Mouse (Mus musculus) stomach, postnatal 0 days (tissue): ENCODE measurements around the gene Mttp. TPM values are rescaled to one million over a fixed set of nuclear protein-coding genes. Genes with fewer than 3 reads are reported as not detected.

Source experiments
- ATAC-seq: fragments of 200-750 bp; cut with Nextera tagmentation; 2 replicates; pipeline ENCODE4 v1.8.0; 2017; ENCODE audit not compliant: low FRiP score, low TSS enrichment
- DNase-seq: peaks from one replicate; pipeline ENCODE4 v3.0.0-alpha.2; 2016; ENCODE audit warnings: low spot score
- H3K27ac ChIP-seq: fragments of 300-500 bp; sonication (generic); replicated peaks from 2 replicates; pipeline ENCODE4 v1.5.1; 2014; ENCODE audit warnings: mild to moderate bottlenecking, control low read depth
- H3K27me3 ChIP-seq: fragments of 300-500 bp; sonication (generic); 2 replicates; pipeline ENCODE4 v1.6.1; 2014; ENCODE audit warnings: low read length; ENCODE audit not compliant: control insufficient read depth, insufficient read depth
- H3K36me3 ChIP-seq: fragments of 300-500 bp; sonication (generic); 2 replicates; pipeline ENCODE4 v1.6.1; 2014; ENCODE audit warnings: low read length, mixed read lengths; ENCODE audit not compliant: control insufficient read depth, insufficient read depth
- H3K4me1 ChIP-seq: fragments of 300-500 bp; sonication (generic); replicated peaks from 2 replicates; pipeline ENCODE4 v1.6.1; 2014; ENCODE audit warnings: antibody characterized with exemption; ENCODE audit not compliant: control insufficient read depth, insufficient read depth
- H3K4me2 ChIP-seq: fragments of 300-500 bp; sonication (generic); replicated peaks from 2 replicates; pipeline ENCODE4 v1.6.1; 2014; ENCODE audit warnings: low read depth, mild to moderate bottlenecking, control low read depth, moderate library complexity
- H3K4me3 ChIP-seq: fragments of 300-500 bp; sonication (generic); 2 replicates; pipeline ENCODE4 v1.5.1; 2014; ENCODE audit warnings: low read depth, low read length, control low read depth
- H3K9ac ChIP-seq: fragments of 300-500 bp; sonication (generic); 2 replicates; pipeline ENCODE4 v1.6.1; 2014; ENCODE audit warnings: mild to moderate bottlenecking, low read length, control low read depth, mixed read lengths
- H3K9me3 ChIP-seq: fragments of 300-500 bp; sonication (generic); 2 replicates; pipeline ENCODE4 v1.6.1; 2016; ENCODE audit warnings: low read length; ENCODE audit not compliant: control insufficient read depth
- CTCF ChIP-seq: IDR thresholded peaks from 2 replicates; pipeline ENCODE4 v1.5.1; 2016; ENCODE audit warnings: antibody characterized with exemption, low read depth, mild to moderate bottlenecking, moderate library complexity
- EP300 ChIP-seq: optimal IDR thresholded peaks from 2 replicates; pipeline ENCODE3; 2016; ENCODE audit warnings: antibody characterized with exemption
- WGBS: fragments of 180-500 bp; shearing (Covaris S2); extraction: QIAGEN DNeasy Blood & Tissue Kit; methylation state at CpG from one replicate; pipeline ENCODE4 v1.1.7; 2014; 5-methylcytosine and 5-hydroxymethylcytosine counted together
- polyA plus RNA-seq: library from polyadenylated mRNA; unstranded; fragments of >200 nt; fragmentation: Nextera tagmentation; extraction: Ambion mirVana; gene quantifications from 2 replicates; pipeline ENCODE4 v1.2.1, GENCODE M21; 2015

Mttp gene
- polyA plus RNA-seq, 1 experiment from 2014 or later = 14.1 TPM

DNA sequence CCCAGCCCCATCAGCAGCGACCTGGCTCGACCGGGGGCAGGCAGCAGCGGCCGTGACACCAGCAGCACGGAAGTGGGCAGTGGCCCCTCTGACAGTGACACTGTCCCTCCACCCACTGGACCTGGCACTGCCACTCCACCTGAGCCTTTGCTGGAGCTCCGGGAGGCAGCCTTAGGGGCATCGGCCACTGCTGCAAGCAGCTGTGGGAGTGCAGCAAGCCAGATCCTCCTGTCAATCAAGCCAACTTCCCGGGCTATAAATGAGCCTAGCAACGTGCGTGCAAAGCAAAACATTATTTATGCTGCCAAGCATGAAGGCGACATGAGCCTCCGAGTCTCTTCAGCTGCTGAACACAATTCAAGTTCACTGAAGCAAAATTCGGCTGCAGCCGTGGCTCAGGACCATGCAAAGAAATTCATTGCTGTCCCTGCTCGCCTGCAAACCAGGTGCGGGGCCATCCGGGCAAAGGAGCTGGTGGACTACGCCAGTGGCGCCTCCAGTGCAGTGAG, 78.4 kb downstream of the Mttp start:
- TF ChIP-seq CTCF (no peak), EP300 (no peak)
- WGBS = 81% methylated on average over 20 of the region's 20 CpGs
- no peak for ATAC-seq

DNA sequence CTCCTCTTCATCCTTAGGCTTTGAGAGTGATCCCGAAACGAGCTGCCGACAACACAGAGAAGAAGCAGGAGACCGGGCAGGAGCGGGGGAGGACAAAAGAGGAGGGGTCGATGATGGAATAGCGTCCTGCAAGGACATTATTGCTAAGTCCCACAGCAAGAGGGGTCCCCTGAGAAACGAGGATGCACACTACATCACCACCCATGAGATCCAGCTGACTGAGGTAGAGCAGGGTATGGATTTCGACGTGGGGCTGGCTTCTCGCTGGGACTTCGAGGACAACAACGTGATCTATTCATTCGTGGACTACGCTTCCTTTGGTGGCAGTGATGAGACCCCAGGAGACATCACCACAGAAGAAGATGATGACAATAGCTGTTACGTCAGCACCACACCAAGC, 78.8 kb downstream of the Mttp start:
- DNase-seq = no peak
- Histone ChIP-seq H3K4me1 (no peaks in the 10 kb centered on the region), H3K4me3 (no peak overlapping the region), H3K9me3 (no peaks in the 10 kb centered on the region), H3K27me3 (no peaks in the 10 kb centered on the region), H3K9ac (no peak overlapping the region), H3K36me3 (no peaks in the 10 kb centered on the region), H3K4me2 (no peak overlapping the region), H3K27ac (no peak overlapping the region)
- no peak for ATAC-seq
- WGBS = 92% methylated on average over 16 of the region's 16 CpGs
- TF ChIP-seq CTCF (no peak), EP300 (no peak)

More for the DNA sequence above, 78.4 kb downstream of the Mttp start:
- Histone ChIP-seq H3K4me1 (no peaks in the 10 kb centered on the region), H3K27me3 (no peaks in the 10 kb centered on the region), H3K36me3 (no peaks in the 10 kb centered on the region), H3K27ac (no peak overlapping the region), H3K9ac (no peak overlapping the region), H3K4me3 (no peak overlapping the region), H3K4me2 (no peak overlapping the region), H3K9me3 (no peaks in the 10 kb centered on the region)
- no peak for DNase-seq

- H3K4me3 ChIP-seq = no peak within 1 kb of the TSS
- H3K27me3 ChIP-seq = no peaks in the 10 kb centered on the region
- H3K36me3 ChIP-seq = no peaks in the 10 kb centered on the region
- ATAC-seq = no peak
- no peak within 1 kb of the TSS for H3K9ac ChIP-seq
- 74% methylated on average over 33 of the region's 33 CpGs for WGBS
- no peaks in the 10 kb centered on the region for H3K9me3 ChIP-seq
- no peak for DNase-seq
- TF ChIP-seq EP300 (no peak), CTCF (no peak)
- no peaks in the 10 kb centered on the region for H3K4me1 ChIP-seq
- no peak within 1 kb of the TSS for H3K27ac ChIP-seq
- no peak within 1 kb of the TSS for H3K4me2 ChIP-seq
Measured at GRCm38 (mm10) chr3:138064732-138065645, 79.8 kb downstream of the Mttp start, which contains the start of gene 1110002E22Rik. Gene 1110002E22Rik, plus strand, starts transcription at chr3:138065052.

GRCm38 (mm10) chr3:138063731-138064329, 80.9 kb downstream of the Mttp start:
- no peak overlapping the region for H3K9ac ChIP-seq
- no peaks in the 10 kb centered on the region for H3K9me3 ChIP-seq
- H3K4me1 ChIP-seq = no peaks in the 10 kb centered on the region
- TF ChIP-seq CTCF (no peak), EP300 (no peak)
- H3K36me3 ChIP-seq = no peaks in the 10 kb centered on the region
- no peaks in the 10 kb centered on the region for H3K27me3 ChIP-seq
- no peak overlapping the region for H3K4me2 ChIP-seq
- 30% methylated on average over 14 of the region's 14 CpGs for WGBS
- no peak for ATAC-seq
- peak; percentile 39 for DNase-seq
- H3K27ac ChIP-seq = no peak overlapping the region
- H3K4me3 ChIP-seq = no peak overlapping the region

- Histone ChIP-seq H3K27me3 (no peaks in the 10 kb centered on the region), H3K4me3 (no peak overlapping the region), H3K36me3 (no peaks in the 10 kb centered on the region), H3K4me2 (no peak overlapping the region), H3K27ac (no peak overlapping the region), H3K4me1 (no peaks in the 10 kb centered on the region), H3K9ac (no peak overlapping the region), H3K9me3 (no peaks in the 10 kb centered on the region)
- ATAC-seq (no peak), DNase-seq (no peak)
- WGBS = 73% methylated on average over 4 of the region's 4 CpGs
- no peak for TF ChIP-seq EP300
- no peak for TF ChIP-seq CTCF
Measured at GRCm38 (mm10) chr3:138062673-138063072, 82.1 kb downstream of the Mttp start.
